Mouse (Mus musculus) thymus, adult 2 months (tissue): Measurements from ENCODE around the gene Slc4a4.

Source experiments
- CTCF ChIP-seq: fragments of 200-500 bp; IDR thresholded peaks from 2 replicates; pipeline ENCODE4 v1.5.1; 2012; ENCODE audit warnings: mild to moderate bottlenecking, control low read depth, low read length, moderate library complexity, borderline replicate concordance; ENCODE audit not compliant: control insufficient read depth, poor library complexity, insufficient read depth; ENCODE audit errors: extremely low read depth
- POLR2A ChIP-seq: fragments of 200-500 bp; IDR thresholded peaks from 2 replicates; pipeline ENCODE4 v1.6.1; 2012; ENCODE audit warnings: mild to moderate bottlenecking, low read length, control low read depth, moderate library complexity; ENCODE audit not compliant: control insufficient read depth, poor library complexity, insufficient read depth; ENCODE audit errors: extremely low read depth

- no peak for TF ChIP-seq CTCF
- no peak for TF ChIP-seq POLR2A
These were observed 213.3 kb downstream of the Slc4a4 start for GRCm38 (mm10) chr5:89099886-89100285.
